Mouse (Mus musculus): ENCODE results near the gene Sla2. TPM values are rescaled to one million over a fixed set of nuclear protein-coding genes. Genes with fewer than 3 reads are reported as not detected.
A peak's percentile ranks its signal among the peaks of the same experiment; 100 is the strongest.

Gene Sla2
- total and polyA plus RNA-seq, 3 experiments: 1.1 to 3.8 (median 1.4) TPM

DNA sequence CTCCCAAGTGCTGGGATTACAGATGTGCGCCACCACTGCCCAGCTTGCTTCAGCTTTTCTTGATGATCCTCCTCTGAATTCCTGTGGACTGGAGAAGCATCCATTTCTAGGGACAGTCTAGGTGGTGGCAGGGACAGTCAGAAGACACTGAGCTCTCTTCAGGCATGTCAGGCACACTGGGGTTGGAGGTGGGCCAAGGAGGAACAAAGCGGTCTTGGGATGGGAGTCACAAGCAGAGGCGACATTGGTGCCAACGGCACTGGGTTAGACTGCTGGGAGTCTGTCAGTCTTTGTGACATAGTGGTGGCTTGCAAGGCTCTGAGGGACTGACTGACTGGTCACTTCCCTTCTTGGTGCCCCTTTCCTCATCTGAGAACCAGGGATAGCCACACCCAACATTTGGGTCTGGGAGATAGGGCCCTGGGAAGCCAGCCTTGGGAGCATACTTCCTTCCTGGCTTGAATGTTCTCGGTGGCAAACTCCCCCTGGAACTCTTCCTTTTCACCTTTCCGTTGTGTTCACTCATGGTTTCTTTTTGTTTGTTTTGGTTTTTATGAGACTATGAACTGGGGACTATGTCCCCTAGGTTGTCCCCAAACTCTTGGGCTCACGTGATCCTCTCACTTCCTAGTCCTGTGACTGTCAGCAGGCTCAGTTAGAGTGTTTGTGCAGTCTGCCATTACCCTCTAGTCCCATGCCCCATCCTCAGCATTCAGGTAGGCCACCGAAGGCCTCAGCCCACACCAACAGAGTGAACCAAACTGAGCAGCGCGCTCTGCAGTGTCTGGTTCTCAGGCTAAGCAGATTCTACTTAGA lies 2.4 kb downstream of the Sla2 start:
- Histone ChIP-seq H3K79me2 (replicated peaks; ENCODE audit: control insufficient read depth, extremely low read depth, insufficient read depth, poor library complexity, severe bottlenecking) (no peaks in the 10 kb centered on the region), H3K4me3 (replicated peaks in 1 of 3; ENCODE audit: low read depth in 2 of 3, low read length in 2 of 3, poor library complexity in 1 of 3) (no peak overlapping the region), H3K4me1 (ENCODE audit: control insufficient read depth in 1 of 2, insufficient read depth in 2 of 2) (peaks cover 6 to 49% of the 10 kb centered on the region in 2 experiments), H3K36me3 (replicated peaks in 1 of 2; ENCODE audit: control insufficient read depth in 1 of 2, insufficient read depth in 1 of 2, low read length in 1 of 2) (no peaks in the 10 kb centered on the region), H3K9me3 (replicated peaks; ENCODE audit: low read length) (no peaks in the 10 kb centered on the region), H3K4me2 (ENCODE audit: insufficient read depth, low read depth, poor library complexity, severe bottlenecking) (no peak overlapping the region), H3K27ac (ENCODE audit: insufficient read depth, low read depth) (no peak overlapping the region), H3K27me3 (replicated peaks) (no peaks in the 10 kb centered on the region), H3K9ac (ENCODE audit: insufficient read depth, low read depth) (no peak overlapping the region)
- dilution Hi-C loops (cut with MboI; ENCODE audit: extremely low pct_ligation_motif_present, extremely low pct_unique_long_range_greater_than_20kb, low sequenced_read_pairs) (no loop called here), in situ Hi-C loops (cut with MboI; ENCODE audit: low pct_ligation_motif_present, low pct_unique_long_range_greater_than_20kb, low sequenced_read_pairs) (loop anchor here (5.0 to 25.0 kb wide), 2 partner anchors 38 to 203 kb away; partner anchors contain the start of genes Soga1 and Tldc2)
- DNase-seq (ENCODE audit: extremely low read depth): no peak
- TF ChIP-seq MYC (IDR thresholded peaks at IDR 0.05; ENCODE audit: low read depth, low read length) (no peak), ZKSCAN1 (IDR thresholded peaks at IDR 0.05; ENCODE audit: borderline replicate concordance, low read depth, low read length) (no peak), MAX (IDR thresholded peaks at IDR 0.05; ENCODE audit: low read length) (no peak), JUND (conservative IDR thresholded peaks at IDR 0.05; ENCODE audit: low read depth, low read length) (no peak), SMC3 (IDR thresholded peaks at IDR 0.05; ENCODE audit: low read depth, low read length) (no peak), ZC3H11A (IDR thresholded peaks at IDR 0.05; ENCODE audit: low read depth, low read length) (no peak), RCOR1 (conservative IDR thresholded peaks at IDR 0.05; ENCODE audit: low read depth, low read length) (no peak), USF1 (IDR thresholded peaks at IDR 0.05; ENCODE audit: low read depth, low read length) (no peak), MXI1 (IDR thresholded peaks at IDR 0.05; ENCODE audit: low read depth, low read length) (no peak), KAT2A (IDR thresholded peaks at IDR 0.05; ENCODE audit: insufficient replicate concordance, low read length) (no peak), CTCF (conservative IDR thresholded peaks at IDR 0.05 in 1 of 2, IDR thresholded peaks at IDR 0.05 in 1 of 2; ENCODE audit: low read depth in 2 of 2, low read length in 2 of 2) (no peak), E2F4 (IDR thresholded peaks at IDR 0.05; ENCODE audit: insufficient replicate concordance, low read depth, low read length) (no peak), UBTF (IDR thresholded peaks at IDR 0.05; ENCODE audit: low read depth, low read length) (no peak), GABPA (IDR thresholded peaks at IDR 0.05; ENCODE audit: insufficient replicate concordance, low read depth, low read length) (no peak), ELF1 (IDR thresholded peaks at IDR 0.05; ENCODE audit: low read depth, low read length) (no peak)

DNA sequence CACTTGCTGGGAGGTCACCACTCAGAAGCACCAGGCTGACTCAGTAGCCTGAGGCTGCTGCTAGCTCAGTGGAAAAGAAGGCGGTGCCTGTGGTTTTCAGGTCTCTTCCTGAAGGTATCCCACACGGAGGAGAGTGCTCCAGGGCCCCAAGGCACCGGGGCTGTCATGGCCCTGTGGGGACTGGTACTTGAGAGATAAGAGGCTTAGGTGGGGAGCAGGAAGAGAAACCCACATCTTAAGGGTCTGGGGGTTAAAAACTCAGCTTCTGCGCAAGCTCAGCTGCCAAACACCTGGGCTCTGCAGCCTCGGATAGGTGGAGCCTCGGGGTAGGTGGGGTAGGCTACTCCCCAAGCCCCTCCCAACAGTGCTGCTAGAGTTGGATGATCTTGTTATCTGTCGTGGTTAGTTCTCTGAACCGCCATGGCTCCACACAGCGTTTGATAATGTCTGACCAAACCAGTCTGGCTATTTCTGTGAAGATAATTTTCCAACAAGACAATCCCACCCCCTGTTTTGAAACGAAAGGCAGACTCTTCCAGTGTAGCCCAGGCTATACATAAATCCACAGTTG lies 4.5 kb downstream of the Sla2 start:
- Histone ChIP-seq H3K79me2 (replicated peaks; ENCODE audit: control insufficient read depth, extremely low read depth, insufficient read depth, poor library complexity, severe bottlenecking) (no peaks in the 10 kb centered on the region), H3K9me3 (replicated peaks; ENCODE audit: low read length) (no peaks in the 10 kb centered on the region), H3K36me3 (replicated peaks in 1 of 2; ENCODE audit: control insufficient read depth in 1 of 2, insufficient read depth in 1 of 2, low read length in 1 of 2) (no peaks in the 10 kb centered on the region), H3K27ac (ENCODE audit: insufficient read depth, low read depth) (no peak overlapping the region), H3K4me3 (replicated peaks in 1 of 3; ENCODE audit: low read depth in 2 of 3, low read length in 2 of 3, poor library complexity in 1 of 3) (no peak overlapping the region), H3K4me2 (ENCODE audit: insufficient read depth, low read depth, poor library complexity, severe bottlenecking) (peak overlapping the region; percentile 43), H3K4me1 (ENCODE audit: control insufficient read depth in 1 of 2, insufficient read depth in 2 of 2) (peaks cover 7 to 55% of the 10 kb centered on the region in 2 experiments), H3K9ac (ENCODE audit: insufficient read depth, low read depth) (no peak overlapping the region), H3K27me3 (replicated peaks) (no peaks in the 10 kb centered on the region)
- in situ Hi-C loops (cut with MboI; ENCODE audit: low pct_ligation_motif_present, low pct_unique_long_range_greater_than_20kb, low sequenced_read_pairs): loop anchor here (25.0 kb wide), 1 partner anchor 205 kb away; the partner anchor contains the start of genes Soga1 and Tldc2
- dilution Hi-C loops (cut with MboI; ENCODE audit: extremely low pct_ligation_motif_present, extremely low pct_unique_long_range_greater_than_20kb, low sequenced_read_pairs): no loop called here
- TF ChIP-seq UBTF (IDR thresholded peaks at IDR 0.05; ENCODE audit: low read depth, low read length) (no peak), NRF1 (IDR thresholded peaks at IDR 0.05; ENCODE audit: low read depth, low read length) (peak; percentile 47; the same call in 1 of the 2 replicates)
- peak; percentile 25 for DNase-seq (ENCODE audit: extremely low read depth)
